Mouse (Mus musculus) spleen, adult 2 months (tissue): ENCODE data around the gene Ostf1. TPM values are rescaled to one million over a fixed set of nuclear protein-coding genes. Genes with fewer than 3 reads are reported as not detected.

ENCODE experiments used
- DNase-seq, 2 experiments: peaks; one replicate each; pipeline versions ENCODE4 v3.0.0 to v3.0.0-alpha.2; 2012 to 2021; ENCODE audit warnings: low spot score in 2 of 2, low read depth in 1 of 2
- H3K27ac ChIP-seq: fragments of 200-500 bp; 2 replicates; pipeline ENCODE4 v1.5.1; 2012; ENCODE audit warnings: low read length, inconsistent platforms; ENCODE audit not compliant: insufficient read depth
- H3K27me3 ChIP-seq: fragments of 200-500 bp; 2 replicates; pipeline ENCODE4 v1.6.1; 2012; ENCODE audit warnings: mild to moderate bottlenecking, moderate library complexity, low read length, inconsistent platforms; ENCODE audit not compliant: control insufficient read depth, insufficient read depth
- H3K36me3 ChIP-seq: fragments of 200-500 bp; 2 replicates; pipeline ENCODE4 v1.6.1; 2012; ENCODE audit warnings: mild to moderate bottlenecking, low read length, inconsistent platforms; ENCODE audit not compliant: control insufficient read depth, insufficient read depth
- H3K4me1 ChIP-seq: fragments of 200-500 bp; 2 replicates; pipeline ENCODE4 v1.6.1; 2011; ENCODE audit warnings: inconsistent platforms; ENCODE audit not compliant: control insufficient read depth, insufficient read depth, insufficient read length
- H3K4me3 ChIP-seq: fragments of 200-500 bp; 2 replicates; pipeline ENCODE4 v1.5.1; 2011; ENCODE audit warnings: mild to moderate bottlenecking, inconsistent platforms; ENCODE audit not compliant: insufficient read depth, insufficient read length; ENCODE audit errors: extremely low read depth
- CTCF ChIP-seq: fragments of 200-500 bp; IDR thresholded peaks from 2 replicates; pipeline ENCODE4 v1.5.1; 2011; ENCODE audit warnings: mild to moderate bottlenecking, inconsistent platforms; ENCODE audit not compliant: insufficient read depth, insufficient read length, insufficient replicate concordance; ENCODE audit errors: extremely low read depth
- POLR2A ChIP-seq: fragments of 200-500 bp; IDR thresholded peaks from 2 replicates; pipeline ENCODE4 v1.6.1; 2011; ENCODE audit warnings: low read depth, low read length, inconsistent platforms
- WGBS: fragments of 180-500 bp; shearing (Covaris S2); methylation state at CpG from one replicate; pipeline ENCODE4 v1.1.7; 2018; 5-methylcytosine and 5-hydroxymethylcytosine counted together
- polyA plus RNA-seq: library from polyadenylated mRNA; depleted of rRNA; stranded (reverse); fragments of >200 nt; gene quantifications from 2 replicates; pipeline ENCODE4 v1.2.3, GENCODE M21; 2012

The Ostf1 gene
- polyA plus RNA-seq, 1 experiment = 69.7 TPM

DNA sequence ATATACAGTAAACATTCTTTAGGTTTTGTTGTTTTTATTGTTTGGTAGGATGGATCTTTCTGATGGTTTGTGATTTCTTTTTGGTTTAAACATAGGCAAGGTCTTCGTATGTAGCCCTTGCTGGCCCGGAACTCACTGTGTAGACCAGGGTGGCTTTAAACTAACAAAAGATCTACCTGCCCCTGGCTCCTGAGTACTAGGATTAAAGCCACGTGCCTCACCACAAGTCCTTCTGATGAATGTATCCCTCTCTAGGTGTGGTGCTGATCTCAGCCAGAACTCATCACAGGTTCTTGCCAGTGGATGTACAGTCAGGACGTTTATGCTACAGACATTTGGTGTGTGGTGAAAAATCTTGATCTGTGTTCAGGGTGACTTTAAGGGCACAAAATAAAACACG lies 6.3 kb upstream of the Ostf1 start:
- no peak for DNase-seq
- 92% methylated on average over 5 of the region's 5 CpGs for WGBS
- Histone ChIP-seq H3K27me3 (no peaks in the 10 kb centered on the region), H3K36me3 (peaks cover 5% of the 10 kb centered on the region), H3K4me3 (no peak overlapping the region), H3K4me1 (peaks cover 3% of the 10 kb centered on the region; the same call in 1 of the 2 replicates), H3K27ac (no peak overlapping the region)
- TF ChIP-seq CTCF = no peak
- no peak for TF ChIP-seq POLR2A

GRCm38 (mm10) chr19:18632231-18633185 lies 885 bp upstream of the Ostf1 start:
- no peak for TF ChIP-seq CTCF
- no peak for TF ChIP-seq POLR2A
- peaks cover 7% of the 10 kb centered on the region; the same call in 1 of the 2 replicates for H3K4me1 ChIP-seq
- no peak for DNase-seq
- no peaks in the 10 kb centered on the region for H3K27me3 ChIP-seq
- no peaks in the 10 kb centered on the region for H3K36me3 ChIP-seq
- WGBS = 56% methylated on average over 13 of the region's 13 CpGs
- peak overlapping the region; percentile 70 for H3K4me3 ChIP-seq
- no peak overlapping the region for H3K27ac ChIP-seq

GRCm38 (mm10) chr19:18631161-18631643 lies 421 bp downstream of the Ostf1 start:
- Histone ChIP-seq H3K27me3 (no peaks in the 10 kb centered on the region), H3K36me3 (no peaks in the 10 kb centered on the region), H3K27ac (peak overlapping the region; percentile 81), H3K4me3 (peak overlapping the region; percentile 82), H3K4me1 (peaks cover 7% of the 10 kb centered on the region; the same call in 1 of the 2 replicates)
- DNase-seq = peak in 1 of 2 experiments; percentile 70
- TF ChIP-seq CTCF (no peak), POLR2A (no peak)
- WGBS = under 1% methylated on average over 40 of the region's 40 CpGs

DNA sequence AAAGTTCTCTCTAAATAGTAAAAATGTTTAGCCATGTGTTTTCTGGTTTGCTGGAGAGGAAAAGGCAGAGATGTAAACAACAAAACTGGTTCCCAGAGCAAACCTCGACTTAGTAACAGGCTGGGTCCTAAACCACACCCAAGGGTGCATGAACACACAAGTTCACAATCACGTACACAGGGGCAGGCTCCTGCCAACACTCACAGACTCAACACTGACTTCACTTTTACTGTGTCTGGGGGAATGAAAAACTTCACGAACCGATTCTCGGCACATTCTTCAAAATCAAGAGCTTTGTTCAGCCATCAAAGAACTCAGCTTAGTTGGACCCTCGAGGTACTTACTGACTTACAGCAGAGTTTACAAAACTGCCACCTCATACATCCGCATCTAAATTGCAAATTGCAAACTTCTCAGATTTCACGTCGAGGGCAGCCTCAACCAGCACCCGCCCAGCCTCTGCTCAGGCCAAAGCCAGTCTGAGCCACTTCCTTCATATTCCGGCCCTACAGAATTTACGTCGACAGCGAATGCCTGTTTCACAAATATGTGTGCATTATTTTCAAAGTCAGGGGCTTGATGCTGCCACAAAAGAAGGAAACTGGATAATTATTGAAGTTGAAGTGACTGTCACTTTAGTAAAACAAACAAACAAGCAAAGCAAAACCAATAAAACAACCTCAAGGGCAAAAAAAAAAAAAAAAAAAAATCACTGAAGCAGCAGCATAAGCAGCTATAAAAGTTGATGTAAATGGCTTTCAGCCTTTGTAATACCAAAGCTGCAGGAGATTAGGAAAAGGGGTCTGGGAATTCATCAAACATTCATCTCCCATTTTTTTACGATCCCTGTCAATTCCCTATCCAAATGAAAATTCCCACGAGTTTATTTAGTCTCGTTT lies 1.2 kb downstream of the Ostf1 start:
- TF ChIP-seq POLR2A = no peak
- TF ChIP-seq CTCF = no peak
- 8% methylated on average over 17 of the region's 17 CpGs for WGBS
- peak overlapping the region; percentile 82 for H3K4me3 ChIP-seq
- H3K27ac ChIP-seq = no peak overlapping the region
- no peak for DNase-seq
- no peaks in the 10 kb centered on the region for H3K36me3 ChIP-seq
- no peaks in the 10 kb centered on the region for H3K27me3 ChIP-seq
- peaks cover 7% of the 10 kb centered on the region; the same call in 1 of the 2 replicates for H3K4me1 ChIP-seq

DNA sequence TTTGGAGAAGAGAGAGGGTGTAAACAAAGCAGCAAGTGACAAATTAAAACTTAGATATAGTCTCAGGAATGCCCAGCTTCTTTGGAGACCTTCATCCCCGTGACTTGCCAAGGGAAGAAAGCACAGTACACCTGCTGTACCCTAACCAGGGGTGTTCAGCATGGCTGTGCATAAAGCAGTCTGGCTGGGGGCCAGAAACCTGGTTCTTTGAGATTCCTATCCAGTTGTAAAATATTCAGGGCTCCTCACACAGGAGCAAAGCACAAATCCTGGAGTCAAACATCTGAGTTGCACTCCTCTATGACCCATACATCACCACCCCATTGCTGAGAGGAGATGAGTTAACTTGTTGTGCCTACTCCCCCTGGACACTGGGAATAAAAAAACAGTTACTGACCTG lies 2.0 kb downstream of the Ostf1 start:
- H3K36me3 ChIP-seq = no peaks in the 10 kb centered on the region
- TF ChIP-seq CTCF (no peak), POLR2A (no peak)
- no peak for DNase-seq
- WGBS = 60% methylated on average over 1 of the region's 1 CpGs
- peaks cover 7% of the 10 kb centered on the region; the same call in 1 of the 2 replicates for H3K4me1 ChIP-seq
- 0 out of 2 replicates have a peak overlapping the region, but pooled peaks have one; percentile 13 for H3K4me3 ChIP-seq
- H3K27ac ChIP-seq = no peak overlapping the region
- no peaks in the 10 kb centered on the region for H3K27me3 ChIP-seq

- WGBS = 61% methylated on average over 2 of the region's 2 CpGs
- no peaks in the 10 kb centered on the region for H3K27me3 ChIP-seq
- H3K4me3 ChIP-seq = no peak overlapping the region
- H3K36me3 ChIP-seq = no peaks in the 10 kb centered on the region
- peaks cover 27% of the 10 kb centered on the region for H3K4me1 ChIP-seq
- TF ChIP-seq CTCF (no peak), POLR2A (no peak)
- DNase-seq = no peak
- no peak overlapping the region for H3K27ac ChIP-seq
These were observed 7.7 kb downstream of the Ostf1 start for GRCm38 (mm10) chr19:18623894-18624293.
